Mouse (Mus musculus) heart, postnatal 0 days (tissue): Measurements from ENCODE around the gene Lrrc40. TPM values are rescaled to one million over a fixed set of nuclear protein-coding genes. Genes with fewer than 3 reads are reported as not detected.

Source experiments
- ATAC-seq: fragments of 200-750 bp; cut with Nextera tagmentation; 2 replicates; pipeline ENCODE4 v1.8.0; 2017; ENCODE audit warnings: low read depth, moderate number of reproducible peaks, moderate library complexity; ENCODE audit not compliant: insufficient read depth
- DNase-seq: peaks from one replicate; pipeline ENCODE4 v3.0.0-alpha.2; 2016; ENCODE audit warnings: low spot score
- H3K27ac ChIP-seq: fragments of 300-500 bp; sonication (generic); 2 replicates; pipeline ENCODE4 v1.5.1; 2014; ENCODE audit warnings: low read depth, mild to moderate bottlenecking
- H3K27me3 ChIP-seq: fragments of 300-500 bp; sonication (generic); 2 replicates; pipeline ENCODE4 v1.6.1; 2014; ENCODE audit warnings: low read length, mixed read lengths; ENCODE audit not compliant: control insufficient read depth, insufficient read depth
- H3K36me3 ChIP-seq: fragments of 300-500 bp; sonication (generic); replicated peaks from 2 replicates; pipeline ENCODE4 v1.6.1; 2014; ENCODE audit warnings: low read length, mixed read lengths; ENCODE audit not compliant: control insufficient read depth, insufficient read depth
- H3K4me1 ChIP-seq: fragments of 300-500 bp; sonication (generic); 2 replicates; pipeline ENCODE4 v1.6.1; 2014; ENCODE audit warnings: antibody characterized with exemption; ENCODE audit not compliant: control insufficient read depth, insufficient read depth
- H3K4me2 ChIP-seq: fragments of 300-500 bp; sonication (generic); 2 replicates; pipeline ENCODE4 v1.6.1; 2014; ENCODE audit warnings: low read depth, mild to moderate bottlenecking, low read length, moderate library complexity
- H3K4me3 ChIP-seq: fragments of 300-500 bp; sonication (generic); 2 replicates; pipeline ENCODE4 v1.5.1; 2014; ENCODE audit warnings: low read depth, low read length
- H3K9ac ChIP-seq: fragments of 300-500 bp; sonication (generic); replicated peaks from 2 replicates; pipeline ENCODE4 v1.6.1; 2014; ENCODE audit warnings: low read depth, low read length, mixed read lengths
- H3K9me3 ChIP-seq: fragments of 300-500 bp; sonication (generic); replicated peaks from 2 replicates; pipeline ENCODE4 v1.6.1; 2016; ENCODE audit warnings: low read length; ENCODE audit not compliant: control insufficient read depth
- CTCF ChIP-seq: IDR thresholded peaks from 2 replicates; pipeline ENCODE4 v1.5.1; 2016; ENCODE audit warnings: antibody characterized with exemption, control low read depth, low read depth
- EP300 ChIP-seq: IDR thresholded peaks from 2 replicates; pipeline ENCODE4 v1.6.1; 2016; ENCODE audit warnings: antibody characterized with exemption, low read depth
- WGBS: fragments of 180-500 bp; shearing (Covaris S2); extraction: QIAGEN DNeasy Blood & Tissue Kit; methylation state at CpG from one replicate; pipeline ENCODE4 v1.1.7; 2014; 5-methylcytosine and 5-hydroxymethylcytosine counted together
- polyA plus RNA-seq: library from polyadenylated mRNA; unstranded; fragments of >200 nt; fragmentation: Nextera tagmentation; extraction: Ambion mirVana; gene quantifications from 2 replicates; pipeline ENCODE4 v1.2.1, GENCODE M21; 2015
- total RNA-seq: library from RNA; depleted of rRNA; stranded (reverse); fragments of >200 nt; gene quantifications from 2 replicates; pipeline ENCODE4 v1.2.3, GENCODE M21; 2014; ENCODE audit warnings: low replicate concordance

The Lrrc40 gene
- total and polyA plus RNA-seq, 2 experiments from 2014 or later = 11.8 to 22.0 TPM

DNA sequence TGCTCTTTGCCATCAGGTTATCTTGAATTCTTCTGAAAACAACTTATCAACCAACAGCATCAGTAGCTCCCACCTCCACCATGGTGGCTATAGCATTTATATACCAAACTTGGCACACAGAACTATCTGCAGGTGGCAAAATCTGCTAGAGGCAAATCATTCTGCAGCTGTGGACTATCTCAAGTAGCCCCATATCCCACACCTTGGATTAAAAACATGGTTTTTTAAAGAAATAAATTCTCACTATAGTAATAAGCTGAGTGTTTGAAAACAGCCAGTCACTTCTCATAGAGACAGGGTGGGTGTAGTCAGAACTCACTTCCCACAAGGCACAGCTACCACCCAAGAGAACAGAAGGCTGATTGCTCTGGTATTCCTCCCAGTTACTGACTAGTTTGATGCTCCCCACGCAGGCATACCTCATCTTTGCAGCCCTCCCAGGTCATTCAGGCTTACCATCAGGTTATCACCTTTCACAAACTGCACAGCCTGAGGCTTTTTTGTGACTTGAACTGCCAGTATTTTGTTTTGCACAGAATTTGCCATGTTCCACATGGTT, 26.6 kb upstream of the Lrrc40 start:
- Histone ChIP-seq H3K4me1 (no peaks in the 10 kb centered on the region), H3K36me3 (peaks cover 51% of the 10 kb centered on the region), H3K9ac (no peak overlapping the region), H3K27ac (no peak overlapping the region), H3K9me3 (no peaks in the 10 kb centered on the region), H3K4me2 (no peak overlapping the region), H3K4me3 (no peak overlapping the region), H3K27me3 (no peaks in the 10 kb centered on the region)
- ATAC-seq = no peak
- TF ChIP-seq CTCF = no peak
- WGBS = 38% methylated on average over 1 of the region's 1 CpGs
- no peak for DNase-seq

DNA sequence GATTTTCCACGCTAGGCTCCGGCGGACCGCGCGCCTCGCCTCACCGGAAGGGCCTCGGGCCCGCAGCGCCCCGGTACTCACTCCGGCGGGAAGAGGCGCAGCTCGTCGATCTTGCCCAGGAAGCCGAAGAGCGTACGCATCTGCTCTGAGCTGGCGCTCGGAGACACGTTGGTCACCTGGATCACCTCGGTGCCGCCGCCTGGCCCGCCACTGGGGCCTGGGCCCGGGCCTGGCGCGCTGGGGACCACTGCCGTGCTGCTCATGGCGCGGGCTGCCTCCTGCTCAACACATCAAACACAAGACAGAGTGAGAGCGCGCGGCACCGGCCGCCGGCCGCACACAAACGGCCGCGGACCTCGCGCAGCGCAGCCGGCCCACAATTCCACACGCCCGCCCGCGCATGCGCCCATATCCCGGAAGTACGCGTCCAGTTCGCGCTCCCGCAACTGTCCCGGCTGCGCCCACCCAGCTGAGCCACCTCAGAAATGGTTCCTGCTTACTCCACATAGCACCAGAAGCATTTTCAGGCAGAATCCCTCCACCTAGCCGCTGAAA, 5.0 kb upstream of the Lrrc40 start:
- Histone ChIP-seq H3K4me2 (peak overlapping the region; percentile 78), H3K36me3 (peaks cover 6% of the 10 kb centered on the region), H3K27ac (peak overlapping the region; percentile 93), H3K4me1 (peaks cover 17% of the 10 kb centered on the region), H3K9me3 (no peaks in the 10 kb centered on the region), H3K27me3 (no peaks in the 10 kb centered on the region), H3K4me3 (peak overlapping the region; percentile 83), H3K9ac (peak overlapping the region; percentile 89)
- ATAC-seq = peak; percentile 87
- DNase-seq = peak; percentile 89
- under 1% methylated on average over 60 of the region's 61 CpGs for WGBS
- no peak for TF ChIP-seq CTCF
- TF ChIP-seq EP300 = no peak

- H3K27ac ChIP-seq = peak overlapping the region; percentile 93
- peak overlapping the region; percentile 78 for H3K4me2 ChIP-seq
- no peak for ATAC-seq
- H3K4me1 ChIP-seq = peaks cover 17% of the 10 kb centered on the region
- no peak for DNase-seq
- H3K9me3 ChIP-seq = no peaks in the 10 kb centered on the region
- H3K9ac ChIP-seq = peak overlapping the region; percentile 89
- WGBS = 7% methylated on average over 4 of the region's 4 CpGs
- H3K4me3 ChIP-seq = peak overlapping the region; percentile 83
- peaks cover under 1% of the 10 kb centered on the region; the same call in 1 of the 2 replicates for H3K36me3 ChIP-seq
- TF ChIP-seq EP300 (no peak), CTCF (no peak)
- H3K27me3 ChIP-seq = no peaks in the 10 kb centered on the region
These were observed 4.4 kb upstream of the Lrrc40 start for GRCm38 (mm10) chr3:158032106-158032505.

GRCm38 (mm10) chr3:158035866-158036265, 596 bp upstream of the Lrrc40 start:
- ATAC-seq = no peak

DNA sequence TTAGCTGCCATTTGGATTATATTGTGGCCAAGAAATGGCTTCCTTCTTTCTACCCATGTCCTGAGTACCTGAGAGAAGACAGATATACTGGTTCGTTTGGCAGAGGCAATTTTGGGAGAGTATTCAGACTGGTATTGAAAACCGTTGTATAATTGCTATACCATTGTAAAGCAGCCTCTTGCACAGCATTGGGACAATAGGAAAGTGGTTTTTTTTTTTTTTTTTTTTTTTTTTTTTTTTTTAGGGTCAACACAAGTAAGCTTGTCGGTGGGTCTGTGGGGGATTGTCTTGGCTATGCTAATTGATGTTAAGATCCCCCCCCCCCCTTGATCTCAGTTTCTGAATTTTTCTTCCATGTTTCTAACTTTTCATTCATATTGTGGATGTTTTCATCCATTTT, 1.6 kb downstream of the Lrrc40 start:
- H3K27ac ChIP-seq = no peak overlapping the region
- 88% methylated on average over 3 of the region's 3 CpGs for WGBS
- H3K27me3 ChIP-seq = no peaks in the 10 kb centered on the region
- H3K4me3 ChIP-seq = no peak overlapping the region
- ATAC-seq (no peak), DNase-seq (no peak)
- no peak overlapping the region for H3K4me2 ChIP-seq
- H3K36me3 ChIP-seq = no peaks in the 10 kb centered on the region
- H3K9me3 ChIP-seq = no peaks in the 10 kb centered on the region
- no peak overlapping the region for H3K9ac ChIP-seq
- peaks cover 16% of the 10 kb centered on the region for H3K4me1 ChIP-seq
- no peak for TF ChIP-seq EP300
- no peak for TF ChIP-seq CTCF

More at GRCm38 (mm10) chr3:158035866-158036265, 596 bp upstream of the Lrrc40 start:
- DNase-seq = peak; percentile 10
- peak overlapping the region; percentile 86 for H3K4me3 ChIP-seq
- peak overlapping the region; percentile 92 for H3K27ac ChIP-seq
- H3K9ac ChIP-seq = peak overlapping the region; percentile 93
- peak overlapping the region; percentile 82 for H3K4me2 ChIP-seq
- no peaks in the 10 kb centered on the region for H3K36me3 ChIP-seq
- no peaks in the 10 kb centered on the region for H3K27me3 ChIP-seq
- TF ChIP-seq EP300 (no peak), CTCF (no peak)
- no peaks in the 10 kb centered on the region for H3K9me3 ChIP-seq
- 1% methylated on average over 11 of the region's 11 CpGs for WGBS
- H3K4me1 ChIP-seq = peaks cover 23% of the 10 kb centered on the region

GRCm38 (mm10) chr3:158040755-158041154, 4.3 kb downstream of the Lrrc40 start:
- no peak overlapping the region for H3K27ac ChIP-seq
- no peak for DNase-seq
- no peak overlapping the region for H3K4me3 ChIP-seq
- H3K27me3 ChIP-seq = no peaks in the 10 kb centered on the region
- no peak overlapping the region for H3K9ac ChIP-seq
- WGBS = 87% methylated on average over 2 of the region's 2 CpGs
- peaks cover 6% of the 10 kb centered on the region; the same call in 1 of the 2 replicates for H3K4me1 ChIP-seq
- no peaks in the 10 kb centered on the region for H3K9me3 ChIP-seq
- no peak overlapping the region for H3K4me2 ChIP-seq
- ATAC-seq = no peak
- no peaks in the 10 kb centered on the region; the same call in 1 of the 2 replicates for H3K36me3 ChIP-seq
- no peak for TF ChIP-seq CTCF
